Mouse (Mus musculus): ENCODE results near the gene Gnb1l. TPM values are rescaled to one million over a fixed set of nuclear protein-coding genes. Genes with fewer than 3 reads are reported as not detected.

Gnb1l gene
- 9.1 and 11.1 TPM in 2 replicates for polyA plus RNA-seq (2015; fragmentation: Nextera tagmentation; extraction: Ambion mirVana)

GRCm38 (mm10) chr16:18498558-18498990, at the start of gene Gnb1l, which contains the start of gene Rtl10:
TSS of gene Gnb1l (plus strand) at chr16:18498713.
TSS of gene Rtl10 (plus strand) at chr16:18498901.

GRCm38 (mm10) chr16:18589804-18590790, 91.6 kb downstream of the Gnb1l start, which contains the start of gene Tbx1:
TSS of gene Tbx1 (minus strand) at chr16:18590671.

Other genes starting within 250 kb of the Gnb1l start
- gene Ranbp1, start 250.0 kb upstream of the Gnb1l start, polyA plus RNA-seq (2015; fragmentation: Nextera tagmentation; extraction: Ambion mirVana), result 225 and 297 TPM in 2 replicates
- gene Gm49776, start 240.4 kb upstream of the Gnb1l start, polyA plus RNA-seq (2015; fragmentation: Nextera tagmentation; extraction: Ambion mirVana), result 1.3 TPM in 1 of 2 replicates, not detected in the other
- 11.5 and 11.7 TPM in 2 replicates for gene Dgcr8, start 209.5 kb upstream of the Gnb1l start, polyA plus RNA-seq (2015; fragmentation: Nextera tagmentation; extraction: Ambion mirVana)
- 27.0 and 27.2 TPM in 2 replicates for gene Tango2, start 150.6 kb upstream of the Gnb1l start, polyA plus RNA-seq (2015; fragmentation: Nextera tagmentation; extraction: Ambion mirVana)
- gene Arvcf, start 150.5 kb upstream of the Gnb1l start, polyA plus RNA-seq (2015; fragmentation: Nextera tagmentation; extraction: Ambion mirVana), result 5.0 and 6.0 TPM in 2 replicates
- 18.6 and 18.8 TPM in 2 replicates for gene Txnrd2, start 72.3 kb upstream of the Gnb1l start, polyA plus RNA-seq (2015; fragmentation: Nextera tagmentation; extraction: Ambion mirVana)
- 163 and 182 TPM in 2 replicates for gene Comt, start 71.9 kb upstream of the Gnb1l start, polyA plus RNA-seq (2015; fragmentation: Nextera tagmentation; extraction: Ambion mirVana)
- 1.6 and 2.2 TPM in 2 replicates for gene Rtl10, start 188 bp downstream of the Gnb1l start, polyA plus RNA-seq (2015; fragmentation: Nextera tagmentation; extraction: Ambion mirVana)
- gene Tbx1, start 92.0 kb downstream of the Gnb1l start, polyA plus RNA-seq (2015; fragmentation: Nextera tagmentation; extraction: Ambion mirVana), result 0.47 and 0.51 TPM in 2 replicates
- 5.2 and 6.6 TPM in 2 replicates for gene Gp1bb, start 123.7 kb downstream of the Gnb1l start, polyA plus RNA-seq (2015; fragmentation: Nextera tagmentation; extraction: Ambion mirVana)
- gene Gm49601, start 127.7 kb downstream of the Gnb1l start, polyA plus RNA-seq (2015; fragmentation: Nextera tagmentation; extraction: Ambion mirVana), result 1.1 and 1.5 TPM in 2 replicates
- gene Sept5, start 131.2 kb downstream of the Gnb1l start, polyA plus RNA-seq (2015; fragmentation: Nextera tagmentation; extraction: Ambion mirVana), result 33.1 and 43.4 TPM in 2 replicates

Data from urinary bladder, postnatal 0 days (tissue).